Mouse (Mus musculus): Measurements from ENCODE around the gene Mcm10.
"Not testable (repeated sequence)": the region's sequence is repeated elsewhere in the genome, so short reads cannot be mapped to it uniquely, and the experiment has no call there.

Mcm10 gene

GRCm38 (mm10) chr2:4985000-4985399, 27.6 kb downstream of the Mcm10 start:
- DNase-seq (ENCODE audit: low spot score), result no peak

- DNase-seq (ENCODE audit: low spot score), result no peak
These were observed 28.6 kb downstream of the Mcm10 start for GRCm38 (mm10) chr2:4983987-4984386.

- no peak for DNase-seq (ENCODE audit: low spot score)
These were observed 34.5 kb downstream of the Mcm10 start for GRCm38 (mm10) chr2:4978091-4978490.

- DNase-seq (ENCODE audit: low spot score), result no peak
These were observed 36.8 kb downstream of the Mcm10 start, which contains the start of gene Ucma for GRCm38 (mm10) chr2:4975807-4976206. Gene Ucma (plus strand): TSS chr2:4976122.

GRCm38 (mm10) chr2:4969083-4969482, 43.5 kb downstream of the Mcm10 start:
- no peak for DNase-seq (ENCODE audit: low spot score)

GRCm38 (mm10) chr2:4967806-4968205, 44.8 kb downstream of the Mcm10 start:
- DNase-seq (ENCODE audit: low spot score), result no peak

GRCm38 (mm10) chr2:4958039-4958438, 54.6 kb downstream of the Mcm10 start:
- DNase-seq (ENCODE audit: low spot score), result no peak

GRCm38 (mm10) chr2:4954216-4954760, 58.3 kb downstream of the Mcm10 start:
- no peak for DNase-seq (ENCODE audit: low spot score)

GRCm38 (mm10) chr2:4950986-4951385, 61.6 kb downstream of the Mcm10 start:
- no peak for DNase-seq (ENCODE audit: low spot score)

GRCm38 (mm10) chr2:4949691-4950090, 62.9 kb downstream of the Mcm10 start:
- not testable (repeated sequence) for DNase-seq (ENCODE audit: low spot score)

- DNase-seq (ENCODE audit: low spot score), result no peak
These were observed 71.7 kb downstream of the Mcm10 start for GRCm38 (mm10) chr2:4940861-4941260.

Measured in adipocyte (in vitro differentiated cells).